Mouse (Mus musculus) G1E (cell line): ENCODE results near the gene App. TPM values are rescaled to one million over a fixed set of nuclear protein-coding genes. Genes with fewer than 3 reads are reported as not detected.

ENCODE experiments used
- ATAC-seq: 2 replicates; pipeline ENCODE4 v1.8.0; 2016; ENCODE audit warnings: mild to moderate bottlenecking; ENCODE audit not compliant: insufficient number of reproducible peaks, poor library complexity, low FRiP score, severe bottlenecking; ENCODE audit errors: extremely low read depth
- DNase-seq: peaks from one replicate; pipeline ENCODE4 v3.0.0; 2012; ENCODE audit warnings: low spot score
- H3K27me3 ChIP-seq: 2 replicates; pipeline ENCODE4 v1.6.1; 2012; ENCODE audit warnings: mild to moderate bottlenecking, low read length, inconsistent platforms; ENCODE audit not compliant: insufficient read depth
- H3K36me3 ChIP-seq: replicated peaks from 2 replicates; pipeline ENCODE3; 2012; ENCODE audit warnings: mild to moderate bottlenecking, inconsistent platforms
- H3K4me1 ChIP-seq: 2 replicates; pipeline ENCODE4 v1.6.1; 2012; ENCODE audit warnings: low read depth, low read length, inconsistent platforms, mixed read lengths; ENCODE audit not compliant: insufficient read depth
- H3K4me3 ChIP-seq: 2 replicates; pipeline ENCODE4 v1.5.1; 2012; ENCODE audit warnings: low read depth, mild to moderate bottlenecking, inconsistent platforms, low read length, moderate library complexity, mixed read lengths
- H3K9me3 ChIP-seq: replicated peaks from 2 replicates; pipeline ENCODE4 v1.6.1; 2012; ENCODE audit warnings: inconsistent platforms
- CTCF ChIP-seq: IDR thresholded peaks from 2 replicates; pipeline ENCODE4 v1.5.1; 2012; ENCODE audit warnings: low read depth, low read length, inconsistent platforms, mixed read lengths
- GATA1 ChIP-seq: IDR thresholded peaks from 2 replicates; pipeline ENCODE4 v1.6.1; 2012; ENCODE audit warnings: borderline replicate concordance, low read length, inconsistent platforms, mixed read lengths
- GATA2 ChIP-seq: IDR thresholded peaks from 2 replicates; pipeline ENCODE4 v1.6.1; 2012; ENCODE audit warnings: low read depth, low read length, inconsistent platforms, borderline replicate concordance
- POLR2AphosphoS5 ChIP-seq: IDR thresholded peaks from 2 replicates; pipeline ENCODE4 v1.6.1; 2012; ENCODE audit warnings: low read depth, low read length, inconsistent platforms; ENCODE audit not compliant: insufficient replicate concordance
- TAL1 ChIP-seq: conservative IDR thresholded peaks from 2 replicates; pipeline ENCODE4 v1.6.1; 2012; ENCODE audit warnings: low read depth, low read length, inconsistent platforms, mixed read lengths
- polyA plus RNA-seq: library from polyadenylated mRNA; stranded (reverse); fragments of >175 nt; gene quantifications from 2 replicates; pipeline ENCODE4 v1.2.3, GENCODE M21; 2012
- total RNA-seq, 2 experiments: library from RNA; stranded (forward) in 1 of 2; stranded (reverse) in 1 of 2; fragments of 200-1000 nt in 1 of 2; fragments of >200 nt in 1 of 2; fragmentation: Nextera tagmentation in 1 of 2; gene quantifications; 2 replicates each; pipeline ENCODE4 v1.2.3; 2014 to 2017

Gene App
- total and polyA plus RNA-seq, 3 experiments = 0.27 TPM; not detected in 2

DNA sequence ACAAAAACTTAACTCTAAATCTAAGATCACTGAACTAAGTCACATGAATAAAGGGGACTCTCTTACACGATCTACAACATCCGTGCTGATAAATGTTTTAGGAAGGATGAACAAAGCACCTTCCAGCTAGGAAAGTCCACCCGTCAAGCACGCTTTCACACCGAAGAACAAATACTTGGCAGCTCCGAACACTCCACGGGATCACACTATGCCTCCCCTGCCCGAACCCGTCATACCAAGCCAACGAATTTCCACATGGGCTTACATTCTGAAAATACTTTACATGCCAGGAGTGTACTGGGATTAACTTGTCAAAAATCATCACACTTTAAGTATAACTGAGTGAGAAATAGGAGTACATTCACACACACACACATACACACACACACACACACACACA, 17.7 kb downstream of the App start:
- TF ChIP-seq CTCF (no peak), TAL1 (no peak), GATA1 (no peak), GATA2 (no peak), POLR2AphosphoS5 (no peak)

DNA sequence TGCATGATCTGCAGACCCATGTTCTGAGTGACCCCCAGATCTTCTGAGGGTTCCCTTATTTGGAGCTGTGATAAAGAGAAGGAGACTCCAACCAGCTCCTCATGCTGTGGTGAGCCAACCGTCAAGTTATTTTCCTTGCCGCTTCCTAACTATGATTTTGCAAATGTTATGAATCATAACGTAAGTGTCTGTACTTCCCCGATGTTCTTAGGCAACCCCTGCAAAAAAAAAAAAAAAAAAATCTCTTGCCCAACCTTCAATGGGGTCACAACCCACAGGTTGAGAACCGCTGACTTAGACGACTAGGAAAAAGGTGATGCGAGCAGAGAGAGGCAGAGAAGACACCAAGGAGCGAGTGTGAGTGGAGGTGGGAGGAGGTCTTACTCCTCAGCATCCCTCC, 21.1 kb downstream of the App start:
- TF ChIP-seq GATA1 (no peak), TAL1 (no peak), POLR2AphosphoS5 (no peak), GATA2 (no peak), CTCF (no peak)
- Histone ChIP-seq H3K27me3 (no peaks in the 10 kb centered on the region), H3K4me3 (no peak overlapping the region), H3K9me3 (peaks cover 36% of the 10 kb centered on the region), H3K36me3 (no peaks in the 10 kb centered on the region), H3K4me1 (no peaks in the 10 kb centered on the region)
- ATAC-seq (no peak), DNase-seq (no peak)

More for the DNA sequence above, 17.7 kb downstream of the App start:
- Histone ChIP-seq H3K4me1 (no peaks in the 10 kb centered on the region), H3K4me3 (no peak overlapping the region), H3K27me3 (no peaks in the 10 kb centered on the region), H3K36me3 (no peaks in the 10 kb centered on the region), H3K9me3 (peaks cover 32% of the 10 kb centered on the region)
- DNase-seq = no peak
- no peak for ATAC-seq

DNA sequence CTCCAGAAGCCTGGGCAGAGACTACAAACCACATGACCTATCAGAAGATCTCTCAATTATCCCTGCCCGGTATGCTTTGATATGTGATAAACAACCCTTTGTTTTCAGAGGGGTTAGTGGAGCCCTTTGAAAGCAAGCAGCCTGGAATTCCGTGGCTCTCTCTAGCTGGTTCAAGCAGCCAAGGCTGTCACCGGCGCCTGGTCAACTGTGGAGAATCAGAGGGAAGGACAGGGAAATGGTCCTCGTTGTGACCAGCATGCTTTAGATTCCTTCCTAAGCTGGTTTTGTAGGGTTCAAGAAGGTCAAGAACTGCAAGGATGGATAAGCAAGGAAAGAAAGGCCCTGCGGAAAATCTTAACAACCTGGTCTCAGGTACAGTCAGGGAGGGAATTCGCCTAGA, 21.9 kb downstream of the App start:
- no peaks in the 10 kb centered on the region for H3K27me3 ChIP-seq
- H3K4me3 ChIP-seq = no peak overlapping the region
- ATAC-seq = no peak
- no peaks in the 10 kb centered on the region for H3K36me3 ChIP-seq
- H3K4me1 ChIP-seq = no peaks in the 10 kb centered on the region
- no peak for DNase-seq
- no peak for TF ChIP-seq TAL1
- TF ChIP-seq GATA1 = no peak
- no peak for TF ChIP-seq CTCF
- no peak for TF ChIP-seq POLR2AphosphoS5
- TF ChIP-seq GATA2 = no peak
- peaks cover 37% of the 10 kb centered on the region for H3K9me3 ChIP-seq

DNA sequence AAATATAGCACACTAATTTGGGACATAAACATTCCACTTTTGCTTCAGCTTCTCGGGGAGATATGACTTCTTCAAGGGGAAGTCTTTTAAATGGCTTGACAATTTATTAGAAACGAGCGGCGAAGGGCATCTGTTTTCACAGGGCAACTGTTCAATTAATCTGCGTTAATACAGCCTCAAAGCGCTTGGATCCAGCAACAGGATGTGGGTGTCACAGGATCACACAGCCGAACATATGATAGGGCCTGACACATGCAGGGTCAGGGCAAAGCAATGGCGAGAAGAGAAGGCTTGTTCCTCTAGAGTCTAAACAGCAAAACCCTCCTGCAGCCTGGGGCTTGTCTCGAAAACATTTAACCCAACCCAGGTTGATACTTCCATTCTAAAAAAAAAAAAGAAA, 22.7 kb downstream of the App start:
- TF ChIP-seq GATA1 (no peak), CTCF (no peak), TAL1 (no peak), POLR2AphosphoS5 (no peak), GATA2 (no peak)
- ATAC-seq = no peak
- Histone ChIP-seq H3K36me3 (no peaks in the 10 kb centered on the region), H3K9me3 (peaks cover 38% of the 10 kb centered on the region), H3K27me3 (no peaks in the 10 kb centered on the region), H3K4me1 (no peaks in the 10 kb centered on the region), H3K4me3 (no peak overlapping the region)
- DNase-seq = no peak

DNA sequence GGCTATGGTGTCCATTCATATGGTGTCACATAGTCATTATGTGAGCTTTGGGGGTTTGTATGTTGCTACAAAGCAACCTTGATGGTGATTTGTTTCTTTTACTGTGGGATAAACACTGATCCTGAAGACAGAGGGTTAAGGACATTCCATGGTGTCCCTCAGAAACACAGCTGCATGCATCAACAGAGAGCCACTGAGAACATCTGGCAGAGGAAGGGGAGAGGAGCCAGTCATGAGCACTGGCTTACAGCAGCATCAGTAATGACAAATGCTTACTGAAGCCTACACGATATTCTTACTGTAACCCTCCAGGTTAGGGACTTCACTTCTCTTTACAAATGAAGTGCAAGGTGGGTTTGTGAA, 24.1 kb downstream of the App start:
- no peak overlapping the region for H3K4me3 ChIP-seq
- DNase-seq (no peak), ATAC-seq (no peak)
- no peaks in the 10 kb centered on the region for H3K27me3 ChIP-seq
- H3K4me1 ChIP-seq = no peaks in the 10 kb centered on the region
- peaks cover 41% of the 10 kb centered on the region for H3K9me3 ChIP-seq
- H3K36me3 ChIP-seq = no peaks in the 10 kb centered on the region
- TF ChIP-seq TAL1 (no peak), POLR2AphosphoS5 (no peak), CTCF (no peak), GATA2 (no peak), GATA1 (no peak)

DNA sequence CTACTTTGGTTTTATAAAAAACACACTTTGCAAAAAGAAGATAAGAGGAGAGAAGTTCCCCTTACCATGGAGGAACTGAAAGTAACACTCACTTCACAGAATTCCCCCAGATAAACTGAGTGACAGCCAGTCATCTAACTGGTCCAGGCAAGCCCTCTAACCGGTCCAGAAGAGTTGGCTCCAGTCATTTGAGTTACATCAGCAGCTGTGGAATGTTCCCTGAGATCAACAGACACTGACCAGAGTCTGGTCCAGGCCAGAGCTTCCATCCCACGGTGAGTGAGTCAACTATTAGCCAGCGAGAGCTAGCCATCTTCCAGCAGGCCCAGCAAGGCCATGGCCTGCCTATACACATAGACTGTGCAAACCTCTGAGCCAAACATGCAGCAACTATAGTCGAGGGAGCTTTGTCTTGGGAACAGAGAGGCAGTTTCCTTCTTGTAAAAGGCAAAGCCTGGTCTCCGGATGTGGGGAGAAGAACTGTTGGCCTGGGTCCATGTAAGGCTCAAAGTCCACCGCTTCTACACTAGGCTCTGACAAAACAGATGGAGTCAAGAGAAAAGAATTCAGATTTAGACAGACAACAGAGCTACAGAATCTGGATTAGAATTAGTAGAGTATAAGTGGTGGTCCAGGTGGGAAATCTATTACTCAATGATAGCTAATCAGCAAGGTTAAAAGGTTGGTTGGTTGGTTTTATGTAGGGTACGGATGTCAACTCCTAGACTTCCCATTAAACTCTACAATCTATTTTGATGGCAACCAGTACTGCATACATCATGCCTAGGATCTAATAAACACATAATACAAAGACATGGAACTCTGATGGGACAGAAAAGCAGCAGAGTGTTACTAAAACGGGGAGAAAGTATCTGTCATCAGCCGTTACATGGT, 24.7 kb downstream of the App start:
- H3K4me3 ChIP-seq = no peak overlapping the region
- TF ChIP-seq TAL1 (no peak), GATA2 (no peak), CTCF (no peak), GATA1 (no peak), POLR2AphosphoS5 (no peak)
- ATAC-seq (no peak), DNase-seq (no peak)
- no peaks in the 10 kb centered on the region for H3K4me1 ChIP-seq
- no peaks in the 10 kb centered on the region for H3K36me3 ChIP-seq
- no peaks in the 10 kb centered on the region for H3K27me3 ChIP-seq
- H3K9me3 ChIP-seq = peaks cover 39% of the 10 kb centered on the region
